23 mouse cellular contexts compared by ENCODE assay signal in genomic region chr9:9682348-9682884, GRCm38 (mm10).
DNase-seq lines count a peak whose midpoint lies in the region; ATAC-seq lines count a peak whose summit lies in the region.
"Had no signal": no experiment of that assay in that cellular context is flagged by ENCODE, and none has a peak within 500 bp of the region (broad histone marks: within the 10 kb centered on the region; RNA-seq: fewer than 3 reads in every experiment).

No protein-coding gene starts in this region.

- H3K27me3 ChIP-seq in embryonic facial prominence, embryonic 14.5 days (replicated peaks; ENCODE audit: control insufficient read depth, insufficient read depth, low read length): no peaks in the 10 kb centered on the region
- H3K27me3 ChIP-seq in embryonic facial prominence, embryonic 10.5 days (replicated peaks; ENCODE audit: low read depth, poor library complexity, severe bottlenecking): no peaks in the 10 kb centered on the region
- no peaks in the 10 kb centered on the region for H3K27me3 ChIP-seq in forebrain, embryonic 15.5 days
- H3K27me3 ChIP-seq: embryonic facial prominence, embryonic 12.5 days; liver, embryonic 13.5 days; megakaryocyte, embryonic 14.5 days; neural tube, embryonic 13.5 days had no signal

- no peak overlapping the region for H3K4me2 ChIP-seq in embryonic facial prominence, embryonic 14.5 days (ENCODE audit: low read depth, low read length)
- H3K4me2 ChIP-seq in forebrain, embryonic 15.5 days (replicated peaks): no peak overlapping the region
- H3K4me2 ChIP-seq: embryonic facial prominence, embryonic 12.5 days; liver, embryonic 13.5 days; neural tube, embryonic 13.5 days had no signal

- DNase-seq in embryonic facial prominence, embryonic 14.5 days (ENCODE audit: low spot score): peak; percentile 32
- no peak for DNase-seq in embryonic facial prominence, embryonic 10.5 days (ENCODE audit: low spot score)
- DNase-seq in ovary, postnatal 14 days (ENCODE audit: low spot score): peak; percentile 3
- no peak for DNase-seq in ovary, adult 18-20 months (ENCODE audit: low spot score)
- DNase-seq in right cerebral cortex, postnatal 25 days: no peak
- no peak for DNase-seq in urinary bladder, postnatal 36 days (ENCODE audit: low spot score in 2 of 2)
- DNase-seq: adrenal gland, adult 2 months; cerebellum, adult 11-12 months; cerebellum, postnatal 10 days; kidney, adult 11 months; kidney, postnatal 4 days; layer of hippocampus, adult 9-11 months; liver, embryonic 13.5 days; lung, adult 2 months; midbrain, embryonic 14.5 days; thymus, postnatal 25 days had no signal

- H3K4me3 ChIP-seq in embryonic facial prominence, embryonic 14.5 days (ENCODE audit: low read depth, low read length): no peak overlapping the region
- H3K4me3 ChIP-seq in embryonic facial prominence, embryonic 10.5 days: no peak overlapping the region
- no peak overlapping the region for H3K4me3 ChIP-seq in forebrain, embryonic 15.5 days
- H3K4me3 ChIP-seq: embryonic facial prominence, embryonic 12.5 days; erythroblast, embryonic 14.5 days; heart, embryonic 10.5 days; liver, embryonic 13.5 days; megakaryocyte, embryonic 14.5 days; neural tube, embryonic 13.5 days had no signal

- WGBS in embryonic facial prominence, embryonic 14.5 days: 55% methylated on average over 5 of the region's 5 CpGs
- 78% methylated on average over 5 of the region's 5 CpGs for WGBS in embryonic facial prominence, embryonic 10.5 days
- WGBS in forebrain, embryonic 15.5 days: 22% methylated on average over 5 of the region's 5 CpGs

- 0 out of 2 replicates have a peak, but pooled peaks cover 4% of the 10 kb centered on the region for H3K4me1 ChIP-seq in embryonic facial prominence, embryonic 14.5 days (ENCODE audit: control insufficient read depth, insufficient read depth, low read length)
- no peaks in the 10 kb centered on the region for H3K4me1 ChIP-seq in embryonic facial prominence, embryonic 10.5 days
- H3K4me1 ChIP-seq in forebrain, embryonic 15.5 days: 0 out of 2 replicates have a peak, but pooled peaks cover 8% of the 10 kb centered on the region
- H3K4me1 ChIP-seq: embryonic facial prominence, embryonic 12.5 days; heart, embryonic 10.5 days; liver, embryonic 13.5 days; megakaryocyte, embryonic 14.5 days had no signal

- no peak overlapping the region for H3K27ac ChIP-seq in embryonic facial prominence, embryonic 14.5 days (replicated peaks; ENCODE audit: low read depth, low read length)
- no peak overlapping the region for H3K27ac ChIP-seq in embryonic facial prominence, embryonic 10.5 days (replicated peaks)
- no peak overlapping the region for H3K27ac ChIP-seq in forebrain, embryonic 15.5 days (replicated peaks)
- H3K27ac ChIP-seq: embryonic facial prominence, embryonic 12.5 days; heart, embryonic 10.5 days; liver, embryonic 13.5 days; neural tube, embryonic 13.5 days had no signal

- H3K36me3 ChIP-seq in embryonic facial prominence, embryonic 14.5 days (ENCODE audit: control insufficient read depth, insufficient read depth, low read length): no peaks in the 10 kb centered on the region
- H3K36me3 ChIP-seq in embryonic facial prominence, embryonic 10.5 days (replicated peaks): no peaks in the 10 kb centered on the region
- H3K36me3 ChIP-seq in forebrain, embryonic 15.5 days: no peaks in the 10 kb centered on the region
- H3K36me3 ChIP-seq: embryonic facial prominence, embryonic 12.5 days; heart, embryonic 10.5 days; liver, embryonic 13.5 days; neural tube, embryonic 13.5 days had no signal

- H3K9ac ChIP-seq in embryonic facial prominence, embryonic 14.5 days (ENCODE audit: low read depth, low read length): no peak overlapping the region
- no peak overlapping the region for H3K9ac ChIP-seq in forebrain, embryonic 15.5 days (replicated peaks)
- H3K9ac ChIP-seq: embryonic facial prominence, embryonic 12.5 days; liver, embryonic 13.5 days; neural tube, embryonic 13.5 days had no signal

- H3K9me3 ChIP-seq in embryonic facial prominence, embryonic 14.5 days (ENCODE audit: control insufficient read depth, low read length): no peaks in the 10 kb centered on the region
- no peaks in the 10 kb centered on the region for H3K9me3 ChIP-seq in embryonic facial prominence, embryonic 10.5 days
- no peaks in the 10 kb centered on the region for H3K9me3 ChIP-seq in forebrain, embryonic 15.5 days
- H3K9me3 ChIP-seq: embryonic facial prominence, embryonic 12.5 days; heart, embryonic 10.5 days; liver, embryonic 13.5 days; megakaryocyte, embryonic 14.5 days; neural tube, embryonic 13.5 days had no signal

- no peak for ATAC-seq in embryonic facial prominence, embryonic 14.5 days (ENCODE audit: low read depth)
- peak; percentile 57 for ATAC-seq in forebrain, embryonic 15.5 days (replicated peaks)
- ATAC-seq: CD4-positive, CD25-positive, alpha-beta regulatory T cell, adult 4 months had no signal

Comparison
In these comparisons a context has a peak if more than half of its experiments do, and no peak if none do; other contexts are left out.
1. DNase-seq: peak in embryonic facial prominence, embryonic 14.5 days (single experiment) and ovary, postnatal 14 days (single experiment); none in embryonic facial prominence, embryonic 10.5 days (single experiment), ovary, adult 18-20 months (single experiment), right cerebral cortex, postnatal 25 days (single experiment) and urinary bladder, postnatal 36 days (0 of 2).